Mouse (Mus musculus): ENCODE data around the gene Olfr1309.
"Not testable (repeated sequence)": the region's sequence is repeated elsewhere in the genome, so short reads cannot be mapped to it uniquely, and the experiment has no call there.

The Olfr1309 gene

GRCm38 (mm10) chr2:111990181-111990580 is at the start of gene Olfr1309:
Gene Olfr1309 (minus strand): TSS chr2:111990281.
- DNase-seq, result no peak

GRCm38 (mm10) chr2:112026971-112027370 is 36.9 kb upstream of the Olfr1309 start:
- DNase-seq, result not testable (repeated sequence)

- DNase-seq, result no peak
Observed at GRCm38 (mm10) chr2:112024312-112024711, 34.2 kb upstream of the Olfr1309 start, which contains the start of gene Olfr1311. Gene Olfr1311 (minus strand): TSS chr2:112024412.

GRCm38 (mm10) chr2:112014900-112015299 is 24.8 kb upstream of the Olfr1309 start:
- no peak for DNase-seq

DNA sequence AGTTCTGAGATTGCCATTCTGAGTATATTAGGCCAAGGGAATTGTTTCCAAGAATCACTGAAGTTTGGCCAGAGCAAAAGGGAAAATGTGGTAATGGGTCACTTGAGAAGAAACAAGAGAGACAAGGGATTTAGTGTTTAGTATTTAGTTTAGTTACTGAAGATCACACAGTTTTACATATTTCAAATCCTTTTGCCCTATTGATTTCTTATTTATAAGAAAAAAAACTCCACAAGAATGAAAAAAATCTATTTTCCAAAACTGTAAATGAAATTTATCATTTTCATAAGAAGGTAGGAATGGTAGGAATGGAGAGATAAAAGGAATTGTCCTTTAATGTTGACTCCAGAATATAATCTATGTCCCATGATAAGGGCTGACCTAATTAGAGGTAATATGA is 22.5 kb upstream of the Olfr1309 start, which contains the start of gene Olfr1310:
TSS of gene Olfr1310 (minus strand) at position 101 of the 400 bp plus-strand sequence.
- DNase-seq, result no peak

- no peak for DNase-seq
Observed at GRCm38 (mm10) chr2:111964844-111965243, 25.2 kb downstream of the Olfr1309 start, which contains the start of gene Olfr1308. Gene Olfr1308 (minus strand): TSS chr2:111964944.

DNA sequence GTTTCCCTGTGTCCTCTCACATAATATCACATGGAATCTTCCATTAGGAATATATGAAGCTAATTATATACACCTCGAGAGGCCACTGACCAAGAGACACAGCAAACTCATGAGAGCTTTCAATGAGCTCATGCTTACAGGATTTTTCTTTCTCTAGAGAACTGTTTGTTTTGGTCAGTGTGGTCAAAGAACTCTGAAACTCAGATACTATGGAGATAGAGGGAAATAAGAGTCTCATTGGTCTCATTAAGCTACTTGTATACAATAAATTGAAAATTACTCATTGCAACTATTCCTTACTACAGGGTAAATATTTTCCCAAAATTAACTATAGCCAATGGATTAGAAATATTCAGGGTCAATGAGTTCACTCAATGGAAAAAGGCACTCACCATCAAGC is 40.7 kb downstream of the Olfr1309 start, which contains the start of gene Olfr1307:
TSS of gene Olfr1307 (minus strand) at position 101 of the 400 bp plus-strand sequence.
- DNase-seq, result no peak
